Mouse (Mus musculus) hindbrain, embryonic 11.5 days (tissue): ENCODE measurements around the gene Clock. TPM values are rescaled to one million over a fixed set of nuclear protein-coding genes. Genes with fewer than 3 reads are reported as not detected.

Experiments
- ATAC-seq: fragments of 200-750 bp; cut with Nextera tagmentation; 2 replicates; pipeline ENCODE4 v1.8.0; 2017; ENCODE audit warnings: mild to moderate bottlenecking, moderate TSS enrichment, moderate library complexity; ENCODE audit not compliant: low FRiP score
- DNase-seq: peaks from one replicate; pipeline ENCODE4 v3.0.0-alpha.2; 2015; ENCODE audit warnings: low spot score
- H3K27ac ChIP-seq: fragments of 300-500 bp; sonication (generic); 2 replicates; pipeline ENCODE4 v1.5.1; 2014; ENCODE audit warnings: mild to moderate bottlenecking, low read depth, low read length
- H3K27me3 ChIP-seq: fragments of 300-500 bp; sonication (generic); 2 replicates; pipeline ENCODE4 v1.6.1; 2014; ENCODE audit warnings: mild to moderate bottlenecking, low read length, moderate library complexity, mixed read lengths; ENCODE audit not compliant: control insufficient read depth, insufficient read depth
- H3K36me3 ChIP-seq: fragments of 300-500 bp; sonication (generic); 2 replicates; pipeline ENCODE4 v1.6.1; 2014; ENCODE audit warnings: mild to moderate bottlenecking, low read length, moderate library complexity, mixed read lengths; ENCODE audit not compliant: control insufficient read depth, insufficient read depth
- H3K4me1 ChIP-seq: fragments of 300-500 bp; sonication (generic); replicated peaks from 2 replicates; pipeline ENCODE4 v1.6.1; 2014; ENCODE audit warnings: low read length, mixed read lengths; ENCODE audit not compliant: control insufficient read depth, insufficient read depth
- H3K4me2 ChIP-seq: fragments of 300-500 bp; sonication (generic); replicated peaks from 2 replicates; pipeline ENCODE4 v1.6.1; 2014; ENCODE audit warnings: mild to moderate bottlenecking, low read depth, low read length
- H3K4me3 ChIP-seq: fragments of 300-500 bp; sonication (generic); 2 replicates; pipeline ENCODE4 v1.5.1; 2014; ENCODE audit warnings: low read depth, low read length
- H3K9ac ChIP-seq: fragments of 300-500 bp; sonication (generic); 2 replicates; pipeline ENCODE4 v1.6.1; 2014; ENCODE audit warnings: low read depth, low read length
- H3K9me3 ChIP-seq: fragments of 300-500 bp; sonication (generic); 2 replicates; pipeline ENCODE4 v1.6.1; 2016; ENCODE audit warnings: low read length; ENCODE audit not compliant: control insufficient read depth
- WGBS: fragments of 180-500 bp; shearing (Covaris S2); extraction: QIAGEN DNeasy Blood & Tissue Kit; methylation state at CpG from one replicate; pipeline ENCODE4 v1.1.7; 2014; 5-methylcytosine and 5-hydroxymethylcytosine counted together
- polyA plus RNA-seq: library from polyadenylated mRNA; unstranded; fragments of >200 nt; fragmentation: Nextera tagmentation; extraction: Ambion mirVana; gene quantifications from 2 replicates; pipeline ENCODE4 v1.2.1, GENCODE M21; 2014

Gene Clock
- polyA plus RNA-seq, 1 experiment from 2014 or later, result 16.6 TPM

DNA sequence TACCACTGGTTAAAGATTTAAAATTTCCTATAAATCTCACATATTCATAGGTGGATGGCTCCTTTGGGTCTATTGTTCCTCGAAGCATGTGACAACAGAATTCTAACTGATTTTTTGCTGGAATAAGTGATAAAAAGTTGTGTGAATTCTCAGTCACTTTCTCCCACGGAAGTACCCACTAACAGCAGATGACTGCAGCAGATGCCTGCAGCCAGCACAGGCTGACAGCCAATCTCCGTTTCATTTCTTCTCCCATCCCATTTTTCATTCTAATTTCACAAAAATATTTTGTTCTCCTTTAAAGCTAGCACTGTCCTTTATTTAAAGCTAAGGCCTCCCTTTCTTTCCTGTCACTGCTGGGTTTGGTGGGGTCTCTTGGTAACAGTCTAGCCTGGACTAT lies 59.2 kb downstream of the Clock start:
- Histone ChIP-seq H3K9me3 (no peaks in the 10 kb centered on the region), H3K4me1 (no peaks in the 10 kb centered on the region), H3K4me2 (no peak overlapping the region), H3K4me3 (no peak overlapping the region), H3K27ac (no peak overlapping the region), H3K9ac (no peak overlapping the region), H3K27me3 (no peaks in the 10 kb centered on the region), H3K36me3 (no peaks in the 10 kb centered on the region)
- ATAC-seq (no peak), DNase-seq (no peak)
- 94% methylated on average over 3 of the region's 3 CpGs for WGBS

- no peak for DNase-seq
- Histone ChIP-seq H3K4me3 (no peak overlapping the region), H3K9ac (no peak overlapping the region), H3K4me1 (no peaks in the 10 kb centered on the region), H3K27me3 (no peaks in the 10 kb centered on the region), H3K4me2 (no peak overlapping the region), H3K36me3 (no peaks in the 10 kb centered on the region), H3K27ac (no peak overlapping the region), H3K9me3 (no peaks in the 10 kb centered on the region)
- 91% methylated on average over 10 of the region's 10 CpGs for WGBS
- no peak for ATAC-seq
Measured at GRCm38 (mm10) chr5:76244430-76244829, 60.2 kb downstream of the Clock start.

DNA sequence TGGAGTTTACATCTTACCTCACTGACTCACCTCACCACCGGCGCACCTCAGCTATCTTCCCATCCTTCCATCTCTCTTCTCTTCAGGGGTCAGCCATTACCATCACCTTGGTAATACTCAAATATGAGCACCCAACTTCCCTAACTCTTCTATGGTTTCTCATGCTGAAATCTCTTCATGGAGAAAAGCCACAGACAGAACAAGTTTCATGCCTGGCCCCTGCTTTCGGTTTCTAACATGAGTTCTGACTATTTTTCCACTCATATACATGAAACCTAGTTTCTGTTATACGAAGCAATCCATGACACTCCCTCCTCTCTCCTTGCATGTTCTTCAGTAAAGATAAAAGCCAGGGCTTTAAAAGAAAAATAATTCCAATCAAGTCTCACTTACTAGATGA lies 60.7 kb downstream of the Clock start:
- H3K27ac ChIP-seq, result no peak overlapping the region
- H3K9me3 ChIP-seq, result no peaks in the 10 kb centered on the region
- no peak overlapping the region for H3K4me2 ChIP-seq
- DNase-seq, result no peak
- no peaks in the 10 kb centered on the region for H3K27me3 ChIP-seq
- no peaks in the 10 kb centered on the region for H3K36me3 ChIP-seq
- no peak for ATAC-seq
- WGBS, result 96% methylated on average over 4 of the region's 4 CpGs
- H3K4me3 ChIP-seq, result no peak overlapping the region
- H3K4me1 ChIP-seq, result no peaks in the 10 kb centered on the region
- no peak overlapping the region for H3K9ac ChIP-seq

DNA sequence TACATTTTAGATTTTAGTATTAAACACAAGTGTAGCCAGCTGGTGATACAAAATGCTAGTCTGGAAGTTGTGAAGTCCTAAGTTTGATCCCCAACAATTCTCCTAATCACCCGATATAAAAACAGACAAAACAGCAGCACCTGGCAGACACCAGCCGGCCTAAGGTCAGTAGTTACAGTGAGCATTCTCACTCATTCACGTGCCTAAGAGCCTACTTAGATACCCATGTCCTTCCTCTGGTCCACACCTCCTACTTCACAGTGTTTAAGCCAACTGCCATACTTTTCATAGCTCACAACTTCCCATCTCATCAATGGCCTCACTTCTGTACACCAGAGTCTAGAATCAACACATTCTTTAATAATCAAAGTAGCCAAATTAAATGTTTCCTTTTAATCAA lies 61.3 kb downstream of the Clock start:
- DNase-seq (no peak), ATAC-seq (no peak)
- H3K36me3 ChIP-seq, result no peaks in the 10 kb centered on the region
- no peaks in the 10 kb centered on the region for H3K27me3 ChIP-seq
- H3K4me2 ChIP-seq, result no peak overlapping the region
- WGBS, result 85% methylated on average over 3 of the region's 3 CpGs
- no peak overlapping the region for H3K4me3 ChIP-seq
- H3K9me3 ChIP-seq, result no peaks in the 10 kb centered on the region
- H3K9ac ChIP-seq, result no peak overlapping the region
- no peaks in the 10 kb centered on the region for H3K4me1 ChIP-seq
- H3K27ac ChIP-seq, result no peak overlapping the region

- no peak for ATAC-seq
- no peaks in the 10 kb centered on the region for H3K27me3 ChIP-seq
- H3K9me3 ChIP-seq, result no peaks in the 10 kb centered on the region
- 87% methylated on average over 13 of the region's 13 CpGs for WGBS
- H3K27ac ChIP-seq, result no peak overlapping the region
- no peak for DNase-seq
- H3K4me1 ChIP-seq, result no peaks in the 10 kb centered on the region
- H3K4me2 ChIP-seq, result no peak overlapping the region
- no peak overlapping the region for H3K9ac ChIP-seq
- H3K36me3 ChIP-seq, result peaks cover 7% of the 10 kb centered on the region; the same call in 1 of the 2 replicates
- no peak overlapping the region for H3K4me3 ChIP-seq
Measured at GRCm38 (mm10) chr5:76231171-76231855, 73.3 kb downstream of the Clock start.

- H3K4me2 ChIP-seq, result no peak overlapping the region
- no peak overlapping the region for H3K9ac ChIP-seq
- H3K4me3 ChIP-seq, result no peak overlapping the region
- DNase-seq, result no peak
- ATAC-seq, result no peak
- no peaks in the 10 kb centered on the region for H3K9me3 ChIP-seq
- H3K27me3 ChIP-seq, result no peaks in the 10 kb centered on the region
- 92% methylated on average over 6 of the region's 6 CpGs for WGBS
- no peaks in the 10 kb centered on the region for H3K4me1 ChIP-seq
- H3K27ac ChIP-seq, result no peak overlapping the region
- no peaks in the 10 kb centered on the region for H3K36me3 ChIP-seq
Measured at GRCm38 (mm10) chr5:76216691-76217090, 87.9 kb downstream of the Clock start.

- H3K9me3 ChIP-seq, result no peaks in the 10 kb centered on the region
- no peak overlapping the region for H3K9ac ChIP-seq
- H3K4me3 ChIP-seq, result no peak overlapping the region
- ATAC-seq, result no peak
- WGBS, result 93% methylated on average over 5 of the region's 5 CpGs
- peaks cover 5% of the 10 kb centered on the region; the same call in 1 of the 2 replicates for H3K36me3 ChIP-seq
- H3K4me1 ChIP-seq, result no peaks in the 10 kb centered on the region
- H3K27ac ChIP-seq, result no peak overlapping the region
- H3K27me3 ChIP-seq, result no peaks in the 10 kb centered on the region
- H3K4me2 ChIP-seq, result no peak overlapping the region
- DNase-seq, result no peak
Measured at GRCm38 (mm10) chr5:76208066-76208465, 96.5 kb downstream of the Clock start.

- Histone ChIP-seq H3K4me2 (no peak overlapping the region), H3K4me3 (no peak overlapping the region), H3K4me1 (no peaks in the 10 kb centered on the region), H3K27me3 (no peaks in the 10 kb centered on the region), H3K9ac (no peak overlapping the region), H3K27ac (no peak overlapping the region), H3K36me3 (peaks cover 8% of the 10 kb centered on the region; the same call in 1 of the 2 replicates), H3K9me3 (no peaks in the 10 kb centered on the region)
- ATAC-seq (no peak), DNase-seq (no peak)
- WGBS, result 93% methylated on average over 2 of the region's 2 CpGs
Measured at GRCm38 (mm10) chr5:76205886-76206285, 98.7 kb downstream of the Clock start.

GRCm38 (mm10) chr5:76203171-76203570 lies 101.4 kb downstream of the Clock start:
- 95% methylated on average over 3 of the region's 3 CpGs for WGBS
- Histone ChIP-seq H3K4me1 (no peaks in the 10 kb centered on the region), H3K4me3 (no peak overlapping the region), H3K27ac (no peak overlapping the region), H3K36me3 (peaks cover 8% of the 10 kb centered on the region; the same call in 1 of the 2 replicates), H3K9me3 (no peaks in the 10 kb centered on the region), H3K27me3 (no peaks in the 10 kb centered on the region), H3K4me2 (no peak overlapping the region), H3K9ac (no peak overlapping the region)
- DNase-seq (no peak), ATAC-seq (no peak)
